Mouse (Mus musculus) urinary bladder, postnatal 36 days (tissue): ENCODE data around the gene Olfr239.
"Not testable (repeated sequence)": the region's sequence is repeated elsewhere in the genome, so short reads cannot be mapped to it uniquely, and the experiment has no call there.

Experiments
- DNase-seq, 2 experiments: peaks; one replicate each; pipeline ENCODE4 v3.0.0; 2022; ENCODE audit warnings: low spot score in 2 of 2, mixed read lengths in 1 of 2

Olfr239 gene

DNA sequence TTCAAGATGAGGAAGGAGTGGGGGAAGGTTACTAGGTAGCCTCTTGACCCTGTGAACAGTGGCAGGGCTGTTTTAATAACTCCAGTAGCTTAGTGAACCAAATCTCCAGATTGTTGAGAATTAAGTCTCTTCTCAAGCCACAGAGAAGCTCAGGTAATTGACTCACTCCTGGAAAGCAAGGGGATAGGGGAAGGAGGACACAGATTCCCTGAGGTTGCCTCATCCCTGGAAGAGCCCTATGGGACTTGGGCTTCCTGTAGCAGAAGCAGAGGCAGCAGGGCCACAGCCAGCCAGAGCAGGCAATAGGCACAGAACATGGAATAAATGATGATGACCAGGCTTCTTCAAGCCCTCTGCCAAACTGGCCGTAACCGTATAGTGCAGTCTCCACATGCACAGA is at the start of gene Olfr239:
Olfr239 (plus strand) TSS at position 301 of the 400 bp plus-strand sequence.
- DNase-seq, result not testable (repeated sequence)

DNA sequence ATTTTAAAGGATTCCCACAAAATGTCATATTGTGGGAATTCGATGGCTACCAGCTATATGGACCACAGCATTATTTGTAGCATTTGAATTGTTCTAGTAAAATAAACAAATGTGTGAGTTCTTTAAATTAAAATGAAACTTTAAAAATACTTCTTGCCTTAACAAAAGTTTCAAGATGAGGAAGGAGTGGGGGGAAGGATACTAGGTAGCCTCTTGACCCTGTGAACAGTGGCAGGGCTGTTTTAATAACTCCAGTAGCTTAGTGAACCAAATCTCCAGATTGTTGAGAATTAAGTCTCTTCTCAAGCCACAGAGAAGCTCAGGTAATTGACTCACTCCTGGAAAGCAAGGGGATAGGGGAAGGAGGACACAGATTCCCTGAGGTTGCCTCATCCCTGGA is 23.0 kb upstream of the Olfr239 start, which contains the start of gene Olfr55:
Olfr55 (plus strand) TSS at position 301 of the 400 bp plus-strand sequence.
- not testable (repeated sequence) for DNase-seq

DNA sequence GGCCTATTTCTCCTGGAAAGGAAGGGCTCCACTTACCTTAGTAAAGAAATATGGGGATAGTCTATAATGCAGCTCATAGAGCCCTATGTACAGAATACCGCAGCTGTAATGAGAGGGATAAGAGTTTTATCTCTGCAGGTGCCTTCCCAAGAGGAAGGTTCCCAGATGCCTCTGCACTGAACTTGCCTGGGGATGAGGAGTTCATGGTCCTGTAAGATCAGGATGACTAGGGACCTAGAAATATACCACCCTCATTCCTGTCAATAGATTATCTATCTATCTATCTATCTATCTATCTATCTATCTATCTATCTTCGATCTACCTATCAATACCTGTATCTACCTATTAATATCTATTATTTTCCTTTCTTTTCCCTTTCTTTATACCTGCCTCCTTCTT is 30.5 kb downstream of the Olfr239 start, which contains the start of gene Olfr1564:
Olfr1564 (minus strand) TSS at position 101 of the 400 bp plus-strand sequence.
- no peak for DNase-seq

DNA sequence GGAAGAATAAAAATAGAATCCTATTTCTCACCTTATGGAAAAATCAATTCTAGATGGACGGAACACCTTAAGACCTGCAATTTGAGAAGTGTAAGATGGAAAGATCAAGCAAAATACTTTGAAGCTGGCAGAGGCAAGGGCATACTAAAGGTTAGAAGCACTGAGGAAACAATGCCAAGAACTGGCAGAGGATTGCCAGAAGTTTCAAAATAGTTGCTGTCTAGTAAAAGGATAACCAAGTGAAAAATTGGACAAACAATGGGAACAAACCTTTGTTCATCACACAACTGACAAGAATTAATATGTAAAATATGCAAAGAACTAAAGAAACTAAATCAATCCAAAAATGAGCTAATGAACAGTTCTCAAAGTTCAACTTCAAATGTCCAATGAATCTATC is 45.5 kb downstream of the Olfr239 start:
- DNase-seq, result not testable (repeated sequence)
